Mouse (Mus musculus): ENCODE measurements around the gene Eif2s1.

- TF ChIP-seq POLR2A (IDR thresholded peaks at IDR 0.05; ENCODE audit: borderline replicate concordance, extremely low read depth, low read depth, low read length) = no peak
- no peak for TF ChIP-seq CTCF (IDR thresholded peaks at IDR 0.05; ENCODE audit: insufficient read depth, low read length)
Observed at GRCm38 (mm10) chr12:78910684-78911461, 49.3 kb downstream of the Eif2s1 start.
